Comparison of ENCODE assay signal across 10 mouse cellular contexts in the genomic region with DNA sequence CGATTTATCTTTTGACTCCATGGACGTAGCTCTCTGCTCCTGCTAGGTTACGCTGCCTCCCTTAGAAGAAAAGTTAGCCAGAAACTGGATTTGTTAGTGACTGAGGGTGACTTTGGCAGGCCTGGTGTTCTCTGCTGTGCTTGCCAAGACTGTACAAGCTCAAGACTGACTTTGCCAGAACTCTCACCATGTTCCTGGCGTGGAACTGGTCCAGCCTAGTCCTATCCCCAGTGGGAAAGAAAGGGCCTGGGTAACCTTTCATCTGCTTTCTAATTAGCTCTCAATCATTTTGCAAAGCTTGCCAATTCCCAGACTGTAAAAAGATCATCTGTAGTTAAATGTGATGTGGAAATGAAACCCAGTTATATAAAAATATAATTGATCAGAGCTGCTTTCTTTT. TPM values are rescaled to one million over a fixed set of nuclear protein-coding genes. Genes with fewer than 3 reads are reported as not detected.
DNase-seq lines count a peak whose midpoint lies in the region; ATAC-seq and TF ChIP-seq lines count a peak whose summit lies in the region.
"Had no signal": no experiment of that assay in that cellular context is flagged by ENCODE, and none has a peak within 500 bp of the region (broad histone marks: within the 10 kb centered on the region; RNA-seq: fewer than 3 reads in every experiment).

No protein-coding gene starts in this region.

- no peak overlapping the region for H3K4me3 ChIP-seq in heart, embryonic 12.5 days
- no peak overlapping the region for H3K4me3 ChIP-seq in liver, adult 2 months (ENCODE audit: insufficient read depth, low read depth, low read length)
- H3K4me3 ChIP-seq in liver, postnatal 0 days (ENCODE audit: low read depth, low read length): no peak overlapping the region
- H3K4me3 ChIP-seq: neural tube, embryonic 12.5 days had no signal

- H3K27me3 ChIP-seq in heart, embryonic 12.5 days (replicated peaks): no peaks in the 10 kb centered on the region
- no peaks in the 10 kb centered on the region for H3K27me3 ChIP-seq in liver, adult 2 months (ENCODE audit: control insufficient read depth, insufficient read depth, low read length)
- no peaks in the 10 kb centered on the region for H3K27me3 ChIP-seq in liver, postnatal 0 days (ENCODE audit: insufficient read depth, low read length)
- H3K27me3 ChIP-seq: neural tube, embryonic 12.5 days had no signal

- TF ChIP-seq CTCF in liver, adult 2 months (IDR thresholded peaks at IDR 0.05; ENCODE audit: low read depth, low read length): no peak
- TF ChIP-seq CTCF in liver, postnatal 0 days (IDR thresholded peaks at IDR 0.05; ENCODE audit: low read depth): no peak

- no peaks in the 10 kb centered on the region for H3K4me1 ChIP-seq in heart, embryonic 12.5 days (replicated peaks)
- peaks cover 13% of the 10 kb centered on the region for H3K4me1 ChIP-seq in liver, adult 2 months (ENCODE audit: control insufficient read depth, insufficient read depth, low read length)
- H3K4me1 ChIP-seq in liver, postnatal 0 days (ENCODE audit: insufficient read depth): no peaks in the 10 kb centered on the region
- H3K4me1 ChIP-seq: neural tube, embryonic 12.5 days had no signal

- no peak overlapping the region for H3K27ac ChIP-seq in heart, embryonic 12.5 days (ENCODE audit: poor library complexity, severe bottlenecking)
- H3K27ac ChIP-seq in liver, adult 2 months (replicated peaks; ENCODE audit: insufficient read depth, low read depth, low read length): peak overlapping the region; percentile 61
- H3K27ac ChIP-seq in liver, postnatal 0 days (ENCODE audit: low read depth): no peak overlapping the region
- H3K27ac ChIP-seq: neural tube, embryonic 12.5 days had no signal

- WGBS in heart, embryonic 12.5 days: 93% methylated on average over 4 of the region's 4 CpGs
- WGBS in liver, adult 2 months: 25% methylated on average over 4 of the region's 4 CpGs
- 94% methylated on average over 4 of the region's 4 CpGs for WGBS in liver, postnatal 0 days (ENCODE audit: insufficient replicate concordance)

- TF ChIP-seq POLR2A in liver, adult 2 months (IDR thresholded peaks at IDR 0.05; ENCODE audit: extremely low read depth, insufficient read depth, low read length): no peak

- H3K79me2 ChIP-seq in liver, adult 2 months (ENCODE audit: control insufficient read depth, insufficient read depth, low read length): no peaks in the 10 kb centered on the region

- TF ChIP-seq EP300 in liver, postnatal 0 days (IDR thresholded peaks at IDR 0.05; ENCODE audit: low read depth): no peak

- no peak overlapping the region for H3K4me2 ChIP-seq in heart, embryonic 12.5 days
- H3K4me2 ChIP-seq in liver, postnatal 0 days (ENCODE audit: low read depth, low read length): no peak overlapping the region
- H3K4me2 ChIP-seq: neural tube, embryonic 12.5 days had no signal

- peak; percentile 92 for DNase-seq in heart, adult 11 months
- DNase-seq in liver, adult 2 months (ENCODE audit: extremely low read depth, low read depth, low spot score): peak; percentile 88
- no peak for DNase-seq in liver, postnatal 0 days
- peak; percentile 21 for DNase-seq in cerebellum, adult 8-10 months
- DNase-seq in layer of hippocampus, adult 9-11 months: peak; percentile 39
- DNase-seq in retina, embryonic 14.5 days (ENCODE audit: low spot score): no peak
- DNase-seq in neural tube, embryonic 10.5 days (ENCODE audit: extremely low spot score, low spot score): no peak
- DNase-seq: heart, postnatal 4 days had no signal

- peaks cover 82% of the 10 kb centered on the region for H3K36me3 ChIP-seq in heart, embryonic 12.5 days
- H3K36me3 ChIP-seq in liver, adult 2 months (ENCODE audit: control insufficient read depth, insufficient read depth, low read length): 0 out of 2 replicates have a peak, but pooled peaks cover 2% of the 10 kb centered on the region
- H3K36me3 ChIP-seq in liver, postnatal 0 days (replicated peaks; ENCODE audit: insufficient read depth, low read length): peaks cover 66% of the 10 kb centered on the region

- H3K9me3 ChIP-seq in heart, embryonic 12.5 days (replicated peaks): no peaks in the 10 kb centered on the region
- no peaks in the 10 kb centered on the region for H3K9me3 ChIP-seq in liver, postnatal 0 days (ENCODE audit: low read length)
- H3K9me3 ChIP-seq: neural tube, embryonic 12.5 days had no signal

- no peak for ATAC-seq in heart, embryonic 12.5 days (ENCODE audit: insufficient number of reproducible peaks, low FRiP score)
- ATAC-seq in liver, postnatal 0 days: no peak

- H3K9ac ChIP-seq in heart, embryonic 12.5 days: no peak overlapping the region
- no peak overlapping the region for H3K9ac ChIP-seq in liver, adult 2 months (ENCODE audit: low read depth, low read length)
- no peak overlapping the region for H3K9ac ChIP-seq in liver, postnatal 0 days (replicated peaks)
- H3K9ac ChIP-seq: neural tube, embryonic 12.5 days had no signal

RNA-seq across cellular contexts. Expression of a gene that starts 19.5 kb away (rescaled TPM):
- polyA plus RNA-seq in heart, embryonic 12.5 days (2016; fragmentation: Nextera tagmentation; extraction: Ambion mirVana): 32.5 and 34.2 TPM in 2 replicates
- 5.3 and 6.4 TPM in 2 replicates for total RNA-seq in liver, adult 2 months (2014; rRNA removed)
- polyA plus RNA-seq in liver, adult 2 months (2012; rRNA removed): 7.0 and 8.4 TPM in 2 replicates
- 7.6 and 8.9 TPM in 2 replicates for polyA plus RNA-seq in liver, postnatal 0 days (2015; fragmentation: Nextera tagmentation; extraction: Ambion mirVana)

RNA-seq across cellular contexts. Expression of a gene that starts 47.4 kb away (rescaled TPM):
- polyA plus RNA-seq in heart, embryonic 12.5 days (2016; fragmentation: Nextera tagmentation; extraction: Ambion mirVana): 0.19 and 0.47 TPM in 2 replicates
- not detected in 2 replicates for total RNA-seq in liver, adult 2 months (2014; rRNA removed)
- polyA plus RNA-seq in liver, adult 2 months (2012; rRNA removed): 0.10 TPM in 1 of 2 replicates, not detected in the other
- 0.17 and 0.18 TPM in 2 replicates for polyA plus RNA-seq in liver, postnatal 0 days (2015; fragmentation: Nextera tagmentation; extraction: Ambion mirVana)

Comparison
In these comparisons a context has a peak if more than half of its experiments do, and no peak if none do; other contexts are left out.
1. DNase-seq: peak in heart, adult 11 months (single experiment), liver, adult 2 months (single experiment), cerebellum, adult 8-10 months (single experiment) and layer of hippocampus, adult 9-11 months (single experiment); none in liver, postnatal 0 days (single experiment), retina, embryonic 14.5 days (single experiment) and neural tube, embryonic 10.5 days (single experiment).